Mouse (Mus musculus): ENCODE results near the gene Dock3. TPM values are rescaled to one million over a fixed set of nuclear protein-coding genes. Genes with fewer than 3 reads are reported as not detected.

Gene Dock3
- polyA plus RNA-seq, 1 experiment from 2014 or later, result 0.46 TPM

DNA sequence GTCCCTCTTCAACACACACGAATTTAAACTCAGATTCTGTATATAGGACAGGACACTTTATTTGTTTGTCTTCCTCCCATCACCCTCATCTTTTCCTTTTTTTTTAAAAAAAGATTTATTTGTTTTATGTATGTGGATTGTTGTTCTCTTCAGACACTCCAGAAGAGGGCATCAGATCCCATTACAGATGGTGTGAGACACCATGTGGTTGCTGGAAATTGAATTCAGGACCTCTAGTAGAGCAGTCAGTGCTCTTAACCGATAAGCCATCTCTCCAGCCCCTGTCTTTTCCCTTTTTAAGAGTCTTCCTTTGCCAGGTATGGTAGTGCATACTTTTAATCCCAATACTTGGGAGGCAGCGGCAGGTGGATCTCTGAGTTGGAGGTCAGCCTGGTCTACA lies 375.0 kb downstream of the Dock3 start:
- H3K4me2 ChIP-seq (ENCODE audit: low read depth, low read length), result no peak overlapping the region
- DNase-seq (ENCODE audit: low spot score) (no peak), ATAC-seq (replicated peaks; ENCODE audit: insufficient number of reproducible peaks, low FRiP score, low TSS enrichment, low read depth) (no peak)
- H3K9me3 ChIP-seq (replicated peaks; ENCODE audit: control insufficient read depth, low read length), result no peaks in the 10 kb centered on the region
- WGBS, result 85% methylated on average over 3 of the region's 3 CpGs
- no peaks in the 10 kb centered on the region for H3K4me1 ChIP-seq (ENCODE audit: control insufficient read depth, insufficient read depth, low read length)
- no peaks in the 10 kb centered on the region for H3K27me3 ChIP-seq (ENCODE audit: control insufficient read depth, insufficient read depth, low read length)
- no peak overlapping the region for H3K4me3 ChIP-seq (ENCODE audit: low read depth, low read length)
- H3K27ac ChIP-seq (replicated peaks; ENCODE audit: low read depth, low read length), result no peak overlapping the region
- H3K36me3 ChIP-seq (replicated peaks; ENCODE audit: control insufficient read depth, insufficient read depth, low read depth, low read length), result peaks cover 9% of the 10 kb centered on the region
- no peak overlapping the region for H3K9ac ChIP-seq (replicated peaks; ENCODE audit: low read length)

Small RNA genes lying within 50 kb of the gene (microRNA-seq; reads per million reads assigned to microRNA genes)
- gene Gm22238 (ENCODE audit: borderline number of aligned reads), result not detected

Other genes starting within 250 kb of the Dock3 start
- gene Mapkapk3, start 58.0 kb upstream of the Dock3 start, polyA plus RNA-seq (2014; fragmentation: Nextera tagmentation; extraction: Ambion mirVana), result 3.7 and 4.1 TPM in 2 replicates
- 3.4 and 3.7 TPM in 2 replicates for gene Cish, start 64.1 kb upstream of the Dock3 start, polyA plus RNA-seq (2014; fragmentation: Nextera tagmentation; extraction: Ambion mirVana)
- 8.2 and 11.0 TPM in 2 replicates for gene Hemk1, start 106.4 kb upstream of the Dock3 start, polyA plus RNA-seq (2014; fragmentation: Nextera tagmentation; extraction: Ambion mirVana)
- gene 6430571L13Rik, start 108.7 kb upstream of the Dock3 start, polyA plus RNA-seq (2014; fragmentation: Nextera tagmentation; extraction: Ambion mirVana), result 0.70 and 0.72 TPM in 2 replicates
- 0.59 and 0.63 TPM in 2 replicates for gene Cacna2d2, start 167.7 kb upstream of the Dock3 start, polyA plus RNA-seq (2014; fragmentation: Nextera tagmentation; extraction: Ambion mirVana)